Mouse (Mus musculus) embryo, embryonic 10.5 days (tissue): ENCODE measurements at regions not wholly inside any gene's neighbourhood (a gene's known extent, or its start where the extent isn't known, plus 50 kb on each side); places are given as distances from the start of the nearest gene placed in this dataset.
A peak's percentile ranks its signal among the peaks of the same experiment; 100 is the strongest.
"Not testable (repeated sequence)": the region's sequence is repeated elsewhere in the genome, so short reads cannot be mapped to it uniquely, and the experiment has no call there.

ENCODE experiments used
- DNase-seq: peaks from one replicate; pipeline ENCODE4 v3.0.0-alpha.2; 2015; ENCODE audit warnings: low spot score

DNA sequence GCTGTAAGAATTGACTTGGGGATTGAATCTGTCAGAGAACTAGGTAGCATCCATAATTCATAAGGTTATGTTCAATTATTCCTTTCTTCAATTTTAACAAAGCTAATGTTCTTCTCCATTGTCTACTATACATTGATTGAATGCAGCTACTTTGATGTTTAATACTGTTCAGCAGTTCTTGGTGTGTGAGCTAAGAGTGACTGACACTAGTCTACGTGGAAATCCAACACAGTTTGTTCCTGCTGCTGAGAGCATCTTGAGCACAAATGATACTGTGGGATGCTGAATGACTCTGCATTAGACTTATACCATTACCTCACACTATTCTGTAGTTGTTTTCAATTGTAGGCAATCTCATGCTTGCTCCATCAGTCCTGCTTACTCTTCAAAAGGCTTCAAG is 249.4 kb upstream of the Akr1e1 start:
- DNase-seq = no peak

DNA sequence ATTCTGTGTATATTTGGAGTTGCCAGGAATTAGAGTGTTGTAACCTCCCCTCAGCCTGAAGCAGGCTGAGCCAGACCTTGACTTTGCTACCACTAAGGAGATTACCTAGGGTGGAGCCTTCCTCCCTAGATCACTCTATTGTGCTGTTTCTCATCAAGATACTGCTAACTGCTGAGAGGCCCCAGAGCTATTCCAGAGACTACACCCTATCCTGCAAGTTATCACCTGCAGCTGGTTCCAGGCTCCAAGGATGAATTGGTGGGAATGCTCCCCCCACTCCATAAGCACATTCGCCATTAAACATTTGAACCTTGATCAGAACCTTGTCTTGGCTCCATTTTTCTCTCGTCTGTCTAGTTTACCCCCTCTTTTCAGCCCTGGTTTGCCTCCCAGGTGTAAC is 230.5 kb upstream of the Akr1e1 start:
- not testable (repeated sequence) for DNase-seq

DNA sequence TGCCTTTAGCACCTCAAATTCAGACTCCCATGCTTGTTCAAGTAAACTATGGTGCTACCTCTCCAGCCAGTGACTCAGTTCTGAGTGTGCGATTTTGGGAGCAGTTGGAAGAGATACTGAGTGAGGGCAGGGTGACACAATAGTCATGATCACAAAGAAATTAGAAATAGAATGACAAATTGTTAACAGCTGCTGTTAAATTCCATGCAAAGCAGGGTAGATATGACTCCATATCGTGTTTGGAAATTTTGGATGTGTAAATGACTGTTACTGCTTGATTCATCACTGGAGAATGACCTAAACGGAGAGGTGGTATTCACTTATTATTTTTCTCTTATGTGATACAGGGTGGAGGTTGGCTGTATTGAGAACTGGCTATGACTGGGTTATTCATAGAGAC is 217.8 kb upstream of the Akr1e1 start:
- DNase-seq = no peak

DNA sequence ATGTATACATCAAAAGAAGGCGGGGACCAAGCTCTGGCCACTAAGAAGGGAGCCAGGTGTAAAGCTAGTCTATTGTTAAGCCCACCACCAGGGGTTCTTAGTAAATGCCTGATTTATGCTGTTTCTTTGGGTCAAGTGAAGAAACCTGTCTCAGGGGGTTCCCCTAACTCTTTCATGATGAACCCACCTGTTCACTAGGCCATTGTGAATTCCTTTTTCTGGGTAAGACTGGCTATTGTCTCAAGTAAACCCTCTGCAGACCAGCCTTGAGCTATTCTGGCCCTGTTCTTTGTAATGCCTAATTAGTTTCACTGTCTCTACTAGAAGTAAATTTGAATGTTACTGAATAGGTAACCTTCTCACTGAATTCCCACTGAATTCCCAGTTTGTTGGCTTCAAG is 216.8 kb upstream of the Akr1e1 start:
- DNase-seq = not testable (repeated sequence)

DNA sequence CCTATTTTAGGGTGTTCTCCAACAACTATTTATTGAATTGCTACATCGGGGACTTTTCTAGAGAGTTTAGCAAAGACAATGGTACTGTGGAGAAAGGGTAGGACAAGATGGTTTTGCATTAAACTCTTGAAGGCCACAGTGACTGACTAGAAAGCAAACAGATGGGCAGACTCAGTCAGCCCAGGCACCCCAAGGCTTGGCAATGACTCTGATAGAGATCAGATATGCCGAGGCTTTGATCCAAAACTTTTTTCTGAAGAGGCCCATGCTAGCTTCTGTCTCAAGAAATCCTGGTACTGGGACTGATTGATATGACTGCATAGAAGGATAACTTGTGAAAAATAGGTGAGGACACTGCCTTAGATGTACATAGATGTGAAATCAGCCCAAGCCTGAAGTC is 197.9 kb upstream of the Akr1e1 start:
- no peak for DNase-seq

DNA sequence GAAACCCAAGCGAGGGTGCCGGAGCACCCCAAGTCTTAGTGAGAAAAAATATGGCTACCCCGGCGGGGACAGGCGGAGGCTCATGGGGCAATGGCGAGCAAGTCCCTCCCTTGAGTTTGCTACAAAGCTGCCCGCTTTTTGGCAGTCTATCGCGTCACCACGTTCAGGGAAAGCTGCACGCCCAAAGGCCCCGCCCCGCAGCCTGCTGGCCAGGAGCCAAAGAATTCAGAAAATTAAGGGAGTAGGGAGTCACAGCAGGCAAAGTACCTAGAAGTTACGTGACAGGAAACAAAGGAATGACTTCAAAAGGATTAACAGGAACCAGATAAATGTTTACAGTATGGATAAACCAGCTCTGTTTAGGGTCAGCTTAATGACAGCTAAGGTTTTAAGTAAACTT is 191.7 kb upstream of the Akr1e1 start:
- no peak for DNase-seq

DNA sequence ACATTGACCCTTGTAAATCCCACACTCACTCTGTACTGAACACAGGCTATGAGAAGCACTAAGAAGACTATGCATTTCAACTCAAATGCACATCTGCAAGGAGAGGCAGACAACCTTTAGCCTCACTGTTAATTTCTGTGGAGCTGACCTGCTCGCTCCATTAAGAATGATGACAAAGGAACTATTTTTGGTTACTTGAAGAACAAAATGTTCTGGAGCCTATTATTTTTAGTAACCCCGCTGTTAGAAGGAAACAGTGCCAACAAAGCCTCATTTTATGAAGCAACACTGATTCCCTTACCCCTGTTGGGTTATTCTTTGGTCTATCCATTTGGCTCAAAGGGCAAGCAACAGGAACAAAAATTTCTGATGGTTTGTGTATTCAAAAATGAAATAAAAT is 182.2 kb upstream of the Akr1e1 start:
- DNase-seq = no peak

DNA sequence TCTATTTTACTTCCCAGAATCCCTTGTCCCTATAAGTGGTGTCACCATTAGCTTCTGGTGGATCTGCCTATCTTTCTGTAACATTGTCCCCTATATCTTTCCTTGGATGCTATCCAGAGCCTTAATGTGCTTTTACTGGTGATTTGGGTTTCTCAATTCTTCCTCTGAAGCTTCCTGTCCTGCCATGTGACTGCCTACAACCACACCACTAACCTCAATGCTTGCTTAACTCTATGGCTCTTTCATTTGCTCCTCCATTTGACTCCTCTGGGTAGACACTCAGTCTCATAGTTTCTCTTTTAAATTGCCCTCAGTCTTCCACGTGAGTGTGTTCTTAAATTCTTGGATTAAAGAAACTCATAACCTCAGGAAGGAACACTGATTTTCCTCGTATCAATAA is 181.4 kb upstream of the Akr1e1 start:
- no peak for DNase-seq

DNA sequence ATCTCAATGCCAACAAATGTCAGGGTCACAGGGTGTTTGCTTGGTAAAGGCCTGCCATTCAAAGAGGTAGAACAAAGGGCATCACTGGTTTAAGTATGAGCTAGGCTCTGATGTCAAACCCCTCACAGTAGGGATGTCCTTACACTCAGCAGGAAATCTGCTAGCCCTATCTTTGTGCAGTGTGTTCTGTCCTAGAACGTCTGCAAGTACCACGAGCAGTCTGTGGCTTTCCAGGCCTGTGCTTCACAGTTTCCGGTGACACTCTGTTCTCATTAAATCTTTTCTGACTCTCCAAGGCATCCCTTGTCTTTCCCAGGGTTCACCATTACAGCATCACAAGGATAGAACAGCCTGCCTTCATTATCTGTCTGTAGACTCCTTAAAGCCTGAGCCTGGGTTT is 174.3 kb upstream of the Akr1e1 start:
- DNase-seq = no peak

DNA sequence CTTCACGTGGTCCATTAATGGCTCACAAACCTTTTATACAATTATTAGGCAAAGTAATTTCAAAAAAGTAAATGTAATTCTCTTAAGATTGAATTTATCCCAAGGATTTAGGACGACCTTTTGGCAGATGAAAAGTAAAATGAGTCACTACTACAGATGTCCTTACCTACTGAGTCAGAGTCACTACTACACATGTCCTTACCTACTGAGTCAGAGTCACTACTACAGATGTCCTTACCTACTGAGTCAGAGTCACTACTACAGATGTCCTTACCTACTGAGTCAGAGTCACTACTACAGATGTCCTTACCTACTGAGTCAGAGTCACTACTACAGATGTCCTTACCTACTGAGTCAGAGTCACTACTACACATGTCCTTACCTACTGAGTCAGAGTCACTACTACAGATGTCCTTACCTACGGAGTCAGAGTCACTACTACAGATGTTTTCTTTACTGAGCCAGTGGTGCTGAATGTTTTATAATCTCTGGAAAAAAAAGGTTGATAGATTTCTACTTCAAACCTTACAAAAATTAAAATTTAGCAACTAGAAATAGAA is 169.4 kb upstream of the Akr1e1 start:
- not testable (repeated sequence) for DNase-seq

DNA sequence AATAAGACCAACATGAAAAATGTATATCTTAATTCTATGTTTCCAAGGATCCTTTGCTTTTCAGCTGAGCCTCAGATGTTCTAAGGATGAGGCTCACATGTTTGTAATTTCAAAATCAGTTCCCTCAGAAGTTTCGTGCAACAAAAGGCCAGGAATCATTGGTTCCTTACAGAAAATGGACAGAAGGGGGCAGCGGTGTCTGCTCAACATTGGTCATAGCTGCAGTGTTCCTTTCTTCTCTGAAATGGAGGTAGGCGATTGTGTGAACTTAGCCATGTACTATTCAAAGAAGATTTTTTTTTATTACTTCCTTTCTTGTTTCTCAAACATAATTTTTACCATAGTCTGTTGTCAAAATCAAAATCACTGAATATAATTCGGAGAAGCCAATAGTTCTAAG is 167.9 kb upstream of the Akr1e1 start:
- peak; percentile 76 for DNase-seq

DNA sequence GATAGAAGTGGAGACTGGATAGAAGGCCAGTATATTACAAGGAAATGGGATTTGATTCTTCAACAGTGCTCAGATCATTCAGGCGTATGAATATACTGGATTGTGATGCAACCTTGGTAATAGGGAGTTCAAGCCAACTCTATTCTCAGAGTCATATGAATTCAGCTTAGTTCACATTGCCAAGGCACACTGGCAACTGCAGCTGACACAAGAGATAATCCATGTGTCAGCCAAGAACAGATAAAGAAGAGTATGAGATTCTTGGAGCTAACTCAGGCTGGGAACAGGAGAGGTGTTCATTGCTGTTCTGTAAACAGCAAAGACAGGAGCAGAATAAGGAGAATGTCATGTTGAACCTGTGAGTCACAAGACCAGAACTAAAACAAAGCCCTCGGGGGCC is 163.3 kb upstream of the Akr1e1 start:
- DNase-seq = no peak

DNA sequence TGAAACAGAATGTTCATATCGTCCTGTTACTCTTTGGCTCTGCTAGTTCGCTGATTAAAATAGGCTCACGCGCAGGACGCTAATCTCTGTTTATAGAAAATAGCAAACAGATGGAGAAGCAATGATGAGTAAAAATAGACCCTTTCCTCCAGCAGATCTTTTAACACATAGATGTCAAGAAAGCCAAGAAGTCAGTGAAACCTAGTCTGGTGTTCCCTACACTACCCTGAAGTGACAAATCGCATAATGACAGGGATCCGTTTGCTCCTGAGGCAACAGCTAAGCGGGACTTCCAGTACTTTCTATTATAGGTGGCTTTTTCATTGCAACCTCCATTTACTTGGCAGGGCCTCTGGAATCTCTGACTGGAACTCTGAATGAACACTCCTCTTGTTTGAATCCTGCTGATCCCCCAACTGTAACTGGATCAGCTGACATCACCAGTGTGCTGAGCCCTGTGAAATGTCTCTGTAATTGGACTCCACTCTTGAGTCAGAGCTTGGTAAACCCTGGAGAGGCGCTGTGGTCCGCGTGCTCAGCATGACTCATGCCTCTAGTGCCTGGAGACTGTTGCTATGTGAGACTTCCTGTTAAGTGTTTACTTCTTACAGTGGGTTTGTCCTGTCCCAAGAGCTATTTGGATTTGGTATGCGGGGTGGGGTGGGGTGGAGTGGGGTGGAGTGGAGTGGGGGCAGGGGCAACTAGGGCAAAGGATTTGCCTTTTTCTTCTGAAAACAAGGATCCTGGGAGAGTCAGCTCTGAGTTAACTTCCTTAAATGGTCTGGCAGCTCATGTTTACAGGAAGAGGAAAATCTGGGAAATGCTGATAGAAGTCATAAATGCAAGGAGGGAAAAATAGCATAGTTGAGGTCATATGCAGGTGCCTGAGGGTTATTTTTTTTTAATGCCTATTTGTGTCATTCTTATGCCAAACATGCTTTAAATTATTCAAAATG is 162.4 kb upstream of the Akr1e1 start:
- peak; percentile 88 for DNase-seq

DNA sequence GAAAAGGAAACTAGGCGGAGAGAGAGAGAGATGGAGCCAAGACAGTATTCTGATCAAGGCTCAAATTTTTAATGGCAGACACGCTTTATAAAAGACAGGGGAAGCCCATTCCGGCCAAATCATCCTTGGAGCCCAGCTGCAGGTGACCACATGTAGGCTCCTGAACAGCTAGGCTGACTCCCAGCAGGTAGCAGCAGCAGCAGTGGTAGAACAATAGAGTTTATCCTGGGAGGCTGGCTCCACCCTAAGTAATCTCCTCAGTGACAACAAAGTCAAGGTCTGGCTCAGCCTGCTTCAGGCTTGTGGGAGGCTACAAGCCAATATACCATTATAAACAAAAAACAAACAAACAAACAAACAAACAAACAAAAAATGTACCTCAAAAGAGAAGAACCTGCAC is 151.0 kb upstream of the Akr1e1 start:
- DNase-seq = no peak

DNA sequence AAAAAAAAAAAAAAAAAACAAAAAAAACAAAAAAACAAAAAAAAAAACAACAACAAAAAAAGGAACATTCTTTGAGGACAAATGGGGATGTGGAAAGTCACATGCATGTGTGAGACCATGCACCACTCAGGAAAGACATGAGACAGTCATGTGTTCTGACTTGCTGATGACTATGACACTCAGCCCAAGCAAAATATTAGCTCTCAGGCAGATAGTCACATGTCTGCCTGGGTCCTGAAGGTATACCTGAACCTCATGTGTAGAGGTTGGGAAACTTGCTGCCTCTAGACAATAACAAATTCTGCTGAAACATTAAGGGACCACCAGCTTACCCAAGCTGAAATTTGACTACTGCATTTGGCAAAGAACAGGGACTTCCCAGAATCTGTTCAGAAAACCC is 147.6 kb upstream of the Akr1e1 start:
- no peak for DNase-seq

DNA sequence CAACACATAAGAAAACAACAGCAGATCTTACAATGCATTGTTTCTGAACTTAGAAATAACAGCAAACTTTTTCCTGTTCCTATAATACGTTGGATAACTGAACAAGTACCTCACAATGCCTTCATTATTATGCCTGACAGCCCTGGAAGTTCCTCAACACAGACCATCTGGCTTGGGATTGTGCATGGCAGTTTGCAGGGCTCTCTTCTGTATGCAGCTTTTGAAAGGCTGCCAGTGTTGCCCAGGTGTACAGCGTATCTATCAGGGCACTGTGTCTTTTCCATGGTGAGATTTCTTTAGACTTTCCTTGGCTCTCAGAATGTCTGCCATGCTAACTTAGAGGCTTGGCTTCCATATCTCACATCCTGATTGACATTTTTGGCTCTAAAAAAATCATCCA is 134.0 kb upstream of the Akr1e1 start:
- no peak for DNase-seq

DNA sequence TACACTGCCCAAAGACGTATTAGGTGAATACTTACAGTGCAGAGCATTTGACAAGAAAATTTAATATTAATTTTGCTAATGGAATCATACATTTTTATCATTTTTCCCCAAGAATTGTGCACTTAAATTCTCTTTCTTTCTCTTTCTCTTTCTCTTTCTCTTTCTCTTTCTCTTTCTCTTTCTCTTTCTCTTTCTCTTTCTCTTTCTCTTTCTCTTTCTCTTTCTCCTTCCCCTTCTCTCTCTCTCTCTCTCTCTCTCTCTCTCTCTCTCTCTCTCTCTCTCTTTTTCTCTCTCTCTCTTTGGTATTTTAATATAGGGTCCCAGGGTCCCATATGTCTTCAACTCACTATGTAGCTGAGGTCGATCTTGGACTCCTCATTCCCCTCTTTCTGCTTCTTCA is 107.3 kb upstream of the Akr1e1 start:
- DNase-seq = not testable (repeated sequence)

DNA sequence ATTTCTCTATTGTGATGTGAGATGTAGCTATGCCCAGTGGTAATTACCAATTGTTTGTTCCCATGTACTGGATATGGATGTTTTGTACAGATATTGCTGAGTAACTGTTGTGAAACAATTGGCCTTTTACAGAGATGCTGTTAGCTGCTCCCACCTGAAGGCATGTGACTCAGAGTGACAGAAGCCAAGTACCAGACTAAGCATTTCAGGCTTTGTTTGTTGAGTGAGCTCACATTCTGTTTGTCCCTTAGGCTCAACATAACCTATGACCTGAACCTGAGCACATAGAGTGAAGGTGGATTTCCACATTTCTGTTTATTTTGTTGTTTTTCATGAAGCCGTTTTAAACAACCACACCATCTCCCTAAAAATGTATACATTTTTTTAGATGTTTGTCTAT is 105.8 kb upstream of the Akr1e1 start:
- no peak for DNase-seq

DNA sequence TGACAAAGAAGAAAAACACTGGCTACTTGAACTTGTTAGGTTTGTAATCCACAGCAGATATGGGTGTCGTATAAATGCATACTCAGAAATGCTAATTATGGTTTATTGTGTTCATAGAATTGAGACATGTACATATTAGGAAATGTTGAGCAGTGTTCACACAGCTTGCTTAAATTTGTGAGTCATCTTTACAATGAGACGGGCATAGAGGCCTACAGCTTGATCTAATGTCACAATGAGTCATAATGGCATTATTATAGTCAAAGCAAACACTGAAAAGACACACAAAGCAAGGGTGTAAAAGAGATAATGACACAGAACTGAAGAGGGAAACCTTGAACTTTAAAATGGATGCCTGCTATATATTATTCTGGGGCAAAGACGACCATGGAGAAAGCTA is 103.7 kb upstream of the Akr1e1 start:
- peak; percentile 2 for DNase-seq

DNA sequence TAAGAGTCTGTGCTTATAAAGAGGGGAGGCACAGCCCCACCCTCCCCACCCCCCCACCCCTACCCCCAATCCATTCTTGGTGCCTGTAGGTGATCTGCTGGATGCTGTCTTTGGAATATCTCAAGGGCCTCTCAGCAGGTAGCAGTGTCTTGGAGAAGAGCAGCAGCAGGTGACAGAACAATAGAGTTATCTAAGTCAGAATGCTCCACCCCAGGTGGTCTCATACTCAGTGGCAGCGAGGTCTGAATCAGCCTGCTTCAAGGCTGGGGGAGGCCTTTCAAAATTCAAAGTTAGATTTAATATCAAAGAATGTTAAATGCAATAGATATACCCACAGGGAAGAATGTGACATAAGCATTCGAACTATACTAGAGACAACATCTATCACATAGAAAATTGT is 90.6 kb upstream of the Akr1e1 start:
- not testable (repeated sequence) for DNase-seq

DNA sequence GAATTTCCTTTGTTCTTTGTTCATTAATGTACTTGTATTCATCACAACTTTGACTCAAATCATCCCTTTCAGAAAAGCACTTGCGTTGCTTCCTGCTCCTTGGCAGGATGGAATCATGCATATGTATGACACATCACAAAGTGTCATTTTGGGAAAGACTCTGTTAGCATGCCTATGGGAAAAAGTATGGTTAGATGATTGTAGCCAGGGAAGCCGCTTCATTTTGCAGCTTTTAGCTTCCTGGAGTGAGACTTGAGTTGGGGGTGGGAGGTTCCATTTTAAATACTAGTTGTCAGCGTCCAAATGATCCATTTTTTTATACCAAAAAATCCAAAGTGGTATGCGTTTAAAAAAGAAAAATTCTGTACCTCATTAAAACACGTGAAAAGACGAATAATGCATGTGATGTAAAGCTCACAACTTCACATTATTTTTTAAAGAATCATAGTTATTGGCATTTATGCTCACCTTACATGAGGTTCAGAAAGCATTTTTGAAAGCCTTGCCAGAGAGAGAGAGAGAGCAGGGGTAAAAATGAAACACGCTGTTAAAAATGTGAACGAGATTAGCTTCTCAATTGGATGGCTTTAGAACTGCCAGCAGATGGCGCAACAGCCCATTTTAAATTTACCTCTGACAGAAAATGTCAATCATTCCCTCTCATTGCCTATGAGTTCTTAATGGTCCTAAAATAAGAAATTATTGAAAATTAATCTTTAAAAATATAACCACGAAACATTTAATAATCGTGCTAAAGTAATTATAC is 57.6 kb upstream of the Akr1e1 start:
- peak; percentile 75 for DNase-seq

DNA sequence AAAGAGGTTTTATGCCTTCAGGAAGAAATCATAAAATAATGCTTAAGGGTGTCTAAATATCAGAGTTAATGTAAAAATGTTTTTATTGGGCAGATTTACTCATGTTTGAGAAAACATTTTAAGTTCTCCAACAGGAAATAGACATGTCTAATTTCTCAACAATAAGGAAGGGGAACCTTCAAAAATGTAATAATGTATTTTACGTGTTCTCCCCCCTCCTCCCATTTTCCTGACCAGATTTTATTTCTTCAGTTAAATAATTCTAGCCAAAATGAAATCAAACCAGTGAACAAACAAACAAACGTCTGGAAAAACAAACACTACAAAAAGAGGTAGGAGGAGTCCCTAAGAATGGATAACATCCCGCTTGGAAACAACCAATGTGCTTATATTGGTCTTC is 54.4 kb upstream of the Akr1e1 start:
- DNase-seq = no peak
